Mouse (Mus musculus): ENCODE results near the gene Ccl20.

Gene Ccl20

GRCm38 (mm10) chr1:83116447-83117137 is at the start of gene Ccl20:
Ccl20 (plus strand) TSS chr1:83116766.
- no peak for DNase-seq (ENCODE audit: low spot score)

- no peak for DNase-seq (ENCODE audit: low spot score)
These were observed 49.4 kb upstream of the Ccl20 start for GRCm38 (mm10) chr1:83067205-83067604.

- DNase-seq (ENCODE audit: low spot score): no peak
These were observed 40.9 kb upstream of the Ccl20 start for GRCm38 (mm10) chr1:83075526-83076189.

GRCm38 (mm10) chr1:83076190-83076917 is 40.2 kb upstream of the Ccl20 start:
- peak; percentile 26 for DNase-seq (ENCODE audit: low spot score)

- no peak for DNase-seq (ENCODE audit: low spot score)
These were observed 39.5 kb upstream of the Ccl20 start for GRCm38 (mm10) chr1:83077016-83077415.

- no peak for DNase-seq (ENCODE audit: low spot score)
These were observed 31.8 kb upstream of the Ccl20 start for GRCm38 (mm10) chr1:83084790-83085189.

GRCm38 (mm10) chr1:83091268-83091667 is 25.3 kb upstream of the Ccl20 start:
- DNase-seq (ENCODE audit: low spot score): no peak

- DNase-seq (ENCODE audit: low spot score): no peak
These were observed 19.6 kb upstream of the Ccl20 start for GRCm38 (mm10) chr1:83096935-83097334.

GRCm38 (mm10) chr1:83099160-83099559 is 17.4 kb upstream of the Ccl20 start:
- DNase-seq (ENCODE audit: low spot score): no peak

- DNase-seq (ENCODE audit: low spot score): no peak
These were observed 16.9 kb upstream of the Ccl20 start for GRCm38 (mm10) chr1:83099580-83100137.

- no peak for DNase-seq (ENCODE audit: low spot score)
These were observed 14.7 kb upstream of the Ccl20 start for GRCm38 (mm10) chr1:83101891-83102290.

- no peak for DNase-seq (ENCODE audit: low spot score)
These were observed 11.1 kb upstream of the Ccl20 start for GRCm38 (mm10) chr1:83105464-83105863.

- no peak for DNase-seq (ENCODE audit: low spot score)
These were observed 9.1 kb upstream of the Ccl20 start for GRCm38 (mm10) chr1:83107410-83107978.

GRCm38 (mm10) chr1:83110992-83111391 is 5.6 kb upstream of the Ccl20 start:
- no peak for DNase-seq (ENCODE audit: low spot score)

- DNase-seq (ENCODE audit: low spot score): no peak
These were observed 4.8 kb upstream of the Ccl20 start for GRCm38 (mm10) chr1:83111726-83112125.

- DNase-seq (ENCODE audit: low spot score): no peak
These were observed 651 bp downstream of the Ccl20 start for GRCm38 (mm10) chr1:83117217-83117616.

GRCm38 (mm10) chr1:83117661-83118060 is 1.1 kb downstream of the Ccl20 start:
- DNase-seq (ENCODE audit: low spot score): peak; percentile 6

- DNase-seq (ENCODE audit: low spot score): no peak
These were observed 3.3 kb downstream of the Ccl20 start for GRCm38 (mm10) chr1:83119903-83120302.

GRCm38 (mm10) chr1:83120312-83120711 is 3.7 kb downstream of the Ccl20 start:
- no peak for DNase-seq (ENCODE audit: low spot score)

GRCm38 (mm10) chr1:83123201-83123600 is 6.6 kb downstream of the Ccl20 start:
- no peak for DNase-seq (ENCODE audit: low spot score)

GRCm38 (mm10) chr1:83135829-83136228 is 19.3 kb downstream of the Ccl20 start:
- no peak for DNase-seq (ENCODE audit: low spot score)

GRCm38 (mm10) chr1:83137847-83138246 is 21.3 kb downstream of the Ccl20 start:
- no peak for DNase-seq (ENCODE audit: low spot score)

Measured in layer of hippocampus, adult 9-10 months (tissue).